Mouse (Mus musculus) forelimb bud, embryonic 11.5 days (tissue): ENCODE measurements around the gene Eif3k.

Experiments
- DNase-seq: peaks from one replicate; pipeline ENCODE4 v3.0.0-alpha.2; 2012; ENCODE audit warnings: low read depth, low spot score

The Eif3k gene

DNA sequence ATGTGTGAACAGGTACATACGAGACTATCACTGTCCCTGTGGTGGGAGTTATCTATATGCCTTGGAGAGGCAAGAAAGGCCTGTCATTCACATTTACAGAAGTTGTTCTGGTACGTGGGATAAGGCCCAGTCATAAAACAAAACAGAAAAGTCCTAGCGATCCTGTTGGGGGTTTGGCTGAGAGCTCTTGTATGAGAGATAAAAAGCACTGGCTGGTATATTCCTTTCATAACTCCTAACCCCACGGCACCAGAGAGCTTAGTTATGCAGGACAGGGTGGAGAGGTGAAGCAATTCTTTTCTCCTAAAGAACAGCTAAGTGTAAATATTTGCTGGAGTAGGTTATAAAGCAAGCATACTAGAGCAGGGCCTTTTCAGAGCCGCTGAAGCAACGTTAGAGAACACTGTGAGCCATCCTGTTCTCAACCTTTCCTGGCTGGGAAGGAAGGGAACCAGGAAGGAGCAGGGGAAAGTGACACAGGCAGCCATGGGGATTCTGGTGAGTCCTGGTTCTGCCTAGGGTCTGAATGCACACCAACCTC, 22.1 kb downstream of the Eif3k start:
- DNase-seq: no peak

DNA sequence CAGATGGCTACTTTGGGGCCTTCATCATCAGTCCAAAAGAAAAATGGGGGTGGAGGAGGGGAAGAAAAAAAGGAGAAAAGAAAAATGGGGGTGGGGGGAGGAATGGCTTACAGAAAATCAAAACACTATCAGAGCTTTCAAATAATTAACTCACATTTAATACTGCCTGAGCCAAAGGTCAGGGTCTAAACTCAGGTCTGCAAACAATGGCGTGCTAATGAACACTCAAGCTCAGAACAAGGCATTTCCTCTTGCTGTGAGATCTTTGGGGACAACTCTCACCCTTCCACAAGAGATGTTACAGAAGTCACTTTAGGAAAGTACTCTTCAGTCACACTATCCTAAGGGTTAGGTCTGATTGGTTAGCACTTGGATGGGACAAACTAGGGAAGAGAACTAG, 22.9 kb downstream of the Eif3k start:
- no peak for DNase-seq

DNA sequence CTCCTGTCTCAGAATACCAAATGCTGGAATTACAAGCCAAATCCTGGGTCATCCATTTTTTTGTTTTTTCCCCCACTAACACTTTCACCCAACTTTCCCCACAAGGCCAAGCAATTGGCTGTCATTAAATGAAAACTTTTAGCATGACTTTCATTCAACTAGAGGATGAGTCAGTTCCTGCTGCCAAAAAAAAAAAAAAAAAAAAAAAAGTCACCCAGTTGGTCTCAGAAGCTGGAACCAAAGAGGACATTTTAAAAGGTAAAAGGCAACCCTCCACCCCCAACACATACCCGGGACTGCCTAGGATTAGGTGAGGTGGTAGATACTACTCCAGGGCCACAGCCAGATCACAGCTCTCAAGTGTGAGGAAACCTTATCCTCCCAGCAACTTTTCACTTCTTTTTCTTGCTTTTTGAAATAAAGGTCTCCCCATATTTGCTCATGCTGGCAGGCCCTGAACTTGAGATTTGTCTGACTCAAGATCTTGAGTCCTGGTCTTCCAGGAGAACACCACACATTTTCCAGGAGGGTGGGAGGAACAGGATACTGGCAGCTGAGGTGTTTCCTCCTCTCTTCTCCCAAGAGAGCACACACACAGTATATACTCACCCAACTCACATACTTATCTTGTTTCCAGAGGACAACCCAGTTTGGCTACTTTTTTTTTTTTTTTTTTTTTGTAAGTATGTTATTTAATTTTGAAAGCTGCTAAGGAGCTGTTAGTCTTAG, 23.5 kb downstream of the Eif3k start:
- DNase-seq: no peak

DNA sequence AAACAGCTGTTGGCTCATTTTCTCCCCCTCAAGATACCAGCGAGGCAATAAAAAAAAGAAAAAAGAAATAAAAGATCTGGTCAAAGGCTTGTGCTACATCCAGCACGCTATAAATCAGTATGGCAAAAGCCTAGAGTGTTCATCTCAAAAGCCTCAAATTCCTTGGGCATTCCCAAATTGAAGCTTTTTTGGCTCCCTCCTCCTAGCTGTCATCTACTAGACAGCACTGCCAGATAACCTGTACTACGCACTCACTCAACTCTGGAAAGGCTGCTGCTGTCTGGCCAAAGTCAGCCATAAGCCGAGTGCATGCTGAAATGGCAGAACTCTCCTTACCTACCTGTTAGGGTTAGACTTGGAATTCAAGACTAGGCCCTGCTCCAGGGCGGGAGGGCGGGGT, 24.4 kb downstream of the Eif3k start:
- DNase-seq: no peak

DNA sequence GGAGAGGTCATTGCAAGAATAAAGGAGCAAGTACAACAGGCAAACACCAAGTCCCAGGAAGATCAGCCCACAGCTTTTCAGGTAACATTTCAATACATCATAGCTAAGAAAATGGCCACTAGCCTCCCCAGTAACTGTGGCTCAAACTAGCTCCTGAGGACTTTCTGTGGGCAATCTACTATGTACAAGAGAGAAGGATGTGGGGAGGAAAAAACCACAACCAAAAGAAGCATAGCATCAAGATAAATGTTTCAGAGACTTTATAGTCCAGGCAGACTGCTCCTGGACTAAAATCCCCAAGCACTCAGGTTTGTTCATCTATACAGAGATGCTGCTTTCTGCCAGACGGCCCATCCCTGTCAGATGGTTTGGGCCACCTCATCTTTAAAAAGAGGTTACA, 25.4 kb downstream of the Eif3k start:
- no peak for DNase-seq

DNA sequence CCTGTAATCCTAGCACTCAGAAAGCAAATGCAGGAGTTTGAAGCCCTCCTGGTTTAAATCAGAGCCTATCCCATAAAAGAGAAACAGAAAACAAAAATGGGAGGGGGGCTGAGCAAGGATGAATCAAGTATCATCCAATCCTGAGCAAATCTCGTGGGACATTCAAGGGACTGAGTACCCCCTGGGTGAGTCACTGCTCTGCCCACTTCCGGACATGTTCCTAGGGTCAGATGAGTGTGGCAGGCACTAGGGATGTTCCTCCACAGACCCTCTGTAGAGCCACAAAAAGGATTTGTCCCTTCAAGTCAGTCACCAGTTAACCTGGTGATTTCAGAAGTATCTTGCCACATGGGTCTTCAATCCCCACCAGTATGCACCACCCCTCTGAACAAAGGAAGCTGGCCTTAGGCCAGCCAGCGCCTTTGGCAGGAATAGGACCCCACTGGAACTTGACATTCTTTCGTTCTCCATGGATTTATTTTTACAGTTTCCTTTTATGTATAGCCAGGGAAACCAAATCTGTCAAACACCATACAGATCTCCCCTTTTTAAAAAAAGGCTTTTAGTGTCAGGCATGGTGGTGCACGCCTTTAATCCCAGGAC, 26.3 kb downstream of the Eif3k start:
- DNase-seq: no peak

DNA sequence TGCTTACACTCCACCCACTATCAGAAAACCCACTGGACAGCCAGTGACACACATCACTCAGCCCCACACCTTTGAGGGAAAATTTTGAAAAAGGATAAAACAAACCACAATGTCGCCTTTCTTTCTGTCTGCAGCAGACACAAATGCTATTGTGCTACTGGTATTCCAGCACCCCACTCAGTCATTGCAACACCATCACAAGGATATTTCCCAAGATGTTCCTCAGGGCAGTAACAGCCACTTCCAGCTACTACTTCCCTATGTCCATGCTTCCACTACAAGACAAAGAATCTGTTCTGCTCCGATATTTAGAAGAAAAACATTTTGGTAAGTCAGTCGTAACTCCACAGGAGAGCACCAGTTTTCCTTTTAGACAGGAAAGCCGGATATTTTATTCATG, 26.9 kb downstream of the Eif3k start:
- DNase-seq: no peak

DNA sequence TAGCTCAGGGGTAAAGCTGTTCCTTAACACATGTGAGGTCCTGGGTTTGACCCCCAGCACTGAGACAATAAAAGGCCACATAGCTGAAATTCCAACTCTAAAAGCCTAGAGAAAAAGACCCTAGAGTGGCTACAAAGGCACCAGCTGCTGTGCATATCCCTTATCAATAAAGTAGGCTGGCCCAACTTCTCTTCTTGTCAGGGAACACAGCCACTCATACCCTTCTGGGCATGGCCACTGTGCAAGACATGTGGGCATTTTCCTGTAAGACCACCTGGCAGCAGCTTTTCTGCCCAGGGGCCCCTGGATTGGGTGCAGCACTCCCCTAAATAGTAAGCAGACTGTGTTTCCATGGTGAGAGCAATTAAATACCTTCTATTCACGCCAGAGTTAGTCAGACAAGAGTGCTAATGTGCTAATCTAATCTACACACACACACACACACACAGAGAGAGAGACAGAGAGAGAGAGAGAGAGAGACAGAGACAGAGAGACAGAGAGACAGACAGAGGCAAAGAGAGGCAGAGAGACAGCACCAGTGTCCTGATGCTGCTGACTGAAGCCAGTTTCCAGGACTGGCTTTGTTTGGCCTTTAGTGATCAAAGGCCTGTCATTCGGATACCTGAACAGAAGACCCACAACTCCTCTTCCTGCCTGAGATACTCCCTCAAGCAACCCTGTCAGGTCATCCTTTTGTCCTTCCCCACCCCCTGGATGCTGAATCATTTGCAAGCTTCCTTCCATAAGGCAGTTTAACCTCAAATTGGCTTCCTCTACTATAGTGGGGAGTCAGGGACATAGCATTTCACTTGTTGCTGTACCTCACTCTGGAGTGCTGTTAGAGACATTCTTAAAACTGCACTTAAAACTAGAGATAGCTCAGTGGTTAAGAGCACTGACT, 27.9 kb downstream of the Eif3k start:
- peak; percentile 66 for DNase-seq

DNA sequence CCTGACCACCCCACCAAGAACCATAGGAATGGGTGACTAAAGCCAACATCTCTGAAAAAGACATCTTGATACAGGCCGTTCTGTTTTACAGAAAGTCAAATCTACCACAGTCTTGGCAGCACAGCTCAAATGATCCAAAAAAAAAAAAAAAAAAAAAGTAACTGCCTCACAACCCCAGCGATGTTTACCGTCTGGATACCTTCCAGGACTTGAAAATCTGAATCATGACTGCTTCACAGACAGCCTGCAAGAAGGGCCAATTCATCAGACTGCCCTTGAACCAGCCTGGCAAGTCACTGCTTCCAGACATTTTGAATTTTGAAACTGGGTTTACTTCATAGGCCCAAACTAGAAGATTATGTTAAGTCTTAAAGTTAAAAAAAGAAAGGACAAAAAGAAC, 28.9 kb downstream of the Eif3k start:
- DNase-seq: no peak

DNA sequence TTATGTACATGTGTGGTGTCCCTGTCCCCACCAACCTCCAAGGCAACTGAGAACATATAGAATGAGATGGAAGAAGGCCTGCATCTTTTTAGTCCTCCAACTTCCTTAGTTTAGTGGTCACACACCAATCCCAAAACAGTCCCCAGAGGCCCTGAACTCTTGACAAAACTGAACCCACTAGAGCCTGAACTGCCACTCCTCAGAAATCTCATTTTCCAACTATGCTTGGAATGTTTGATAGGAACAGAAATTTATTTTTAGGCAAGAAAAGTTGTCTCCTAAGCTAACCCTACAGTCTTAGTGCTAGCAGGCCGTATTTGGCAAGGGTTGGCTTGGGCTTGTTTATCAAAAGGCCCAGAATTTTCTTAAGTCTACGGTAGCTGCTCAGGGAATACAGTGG, 29.9 kb downstream of the Eif3k start:
- no peak for DNase-seq

DNA sequence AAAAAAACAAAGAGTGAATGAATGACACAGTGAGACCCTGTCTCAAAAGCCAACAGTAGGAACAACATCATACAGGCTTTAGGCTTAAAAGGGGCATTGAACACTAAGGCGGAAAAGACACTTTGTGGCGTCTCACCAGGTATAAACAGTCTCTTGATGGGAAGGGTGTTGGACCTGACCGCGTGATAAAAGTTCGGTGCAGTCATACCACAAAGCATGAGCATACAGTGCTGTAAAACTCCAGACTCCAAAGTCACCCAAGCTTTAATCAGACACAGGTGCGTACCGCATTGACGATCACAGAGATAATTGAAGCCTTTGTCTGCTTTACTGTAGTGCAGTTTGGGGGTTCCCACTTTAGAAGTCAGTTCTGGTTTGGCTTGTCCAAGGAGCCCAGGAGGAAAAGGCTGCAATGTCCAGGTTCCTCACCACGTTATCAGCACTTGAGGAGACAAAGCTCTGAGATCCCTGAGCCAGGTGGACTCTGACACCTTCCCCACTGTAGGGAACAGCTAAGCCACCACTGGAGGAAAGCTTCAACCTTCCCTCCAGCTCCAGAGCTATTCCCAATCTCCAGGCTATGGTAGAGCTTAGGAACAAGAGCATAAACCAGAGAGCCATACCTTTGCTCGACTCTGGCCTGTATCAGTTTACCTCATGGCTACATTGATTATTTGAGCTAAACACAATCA, 31.2 kb downstream of the Eif3k start:
- DNase-seq: no peak

DNA sequence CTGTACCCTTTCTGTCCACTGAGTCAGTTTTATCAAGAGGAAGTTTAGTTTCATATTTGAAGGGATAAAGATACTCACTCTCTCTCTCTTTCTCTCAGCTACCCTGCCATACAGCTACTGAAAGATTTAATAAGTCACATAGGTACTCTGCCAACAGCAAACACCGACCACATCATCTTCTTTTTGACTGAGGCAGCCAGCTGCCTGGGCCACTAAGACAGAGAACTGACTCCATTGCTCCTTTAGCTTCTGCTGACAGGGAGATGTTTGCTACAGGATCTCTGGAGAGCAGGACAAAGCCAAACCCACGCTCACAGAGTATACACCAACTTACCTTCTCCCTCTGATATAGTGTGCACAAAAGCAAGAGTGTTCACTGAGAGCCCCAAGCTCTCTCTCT, 32.4 kb downstream of the Eif3k start:
- DNase-seq: no peak

DNA sequence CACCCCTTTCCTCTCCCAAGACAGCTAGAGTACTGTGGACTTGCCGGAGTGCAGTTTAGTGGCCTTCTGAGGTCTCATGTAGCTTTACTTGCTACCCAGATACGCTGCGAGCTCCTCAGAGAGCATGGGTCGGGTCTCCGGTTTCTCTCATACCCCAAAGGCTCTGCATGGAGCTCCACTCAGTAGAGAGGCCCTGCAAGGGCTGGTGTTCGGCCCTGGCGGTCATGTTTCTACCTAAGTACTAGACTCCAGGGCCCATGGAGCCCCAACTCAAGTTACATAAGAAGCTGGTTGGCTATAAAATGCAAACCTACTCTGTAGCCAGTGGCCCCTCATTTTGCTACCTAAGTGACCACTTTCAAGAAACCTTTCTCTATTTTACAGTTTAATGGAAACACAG, 32.9 kb downstream of the Eif3k start:
- DNase-seq: no peak

DNA sequence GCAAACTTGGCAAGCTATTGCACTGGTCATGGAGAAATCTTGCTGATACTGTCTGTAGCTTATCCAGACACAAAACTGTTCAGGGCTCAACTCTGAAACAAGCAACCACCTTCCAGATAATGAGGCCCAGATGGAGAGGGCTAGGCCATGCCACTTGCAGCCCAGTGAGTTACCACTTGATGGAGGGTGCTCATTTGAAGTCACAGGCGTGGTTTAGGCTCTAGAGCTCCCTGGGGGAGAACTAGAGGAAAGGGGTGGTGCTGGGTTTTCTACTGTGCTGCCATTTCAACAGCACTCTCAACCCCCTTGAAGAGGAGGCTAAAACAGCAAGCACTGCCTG, 35.4 kb downstream of the Eif3k start:
- DNase-seq: peak; percentile 46

DNA sequence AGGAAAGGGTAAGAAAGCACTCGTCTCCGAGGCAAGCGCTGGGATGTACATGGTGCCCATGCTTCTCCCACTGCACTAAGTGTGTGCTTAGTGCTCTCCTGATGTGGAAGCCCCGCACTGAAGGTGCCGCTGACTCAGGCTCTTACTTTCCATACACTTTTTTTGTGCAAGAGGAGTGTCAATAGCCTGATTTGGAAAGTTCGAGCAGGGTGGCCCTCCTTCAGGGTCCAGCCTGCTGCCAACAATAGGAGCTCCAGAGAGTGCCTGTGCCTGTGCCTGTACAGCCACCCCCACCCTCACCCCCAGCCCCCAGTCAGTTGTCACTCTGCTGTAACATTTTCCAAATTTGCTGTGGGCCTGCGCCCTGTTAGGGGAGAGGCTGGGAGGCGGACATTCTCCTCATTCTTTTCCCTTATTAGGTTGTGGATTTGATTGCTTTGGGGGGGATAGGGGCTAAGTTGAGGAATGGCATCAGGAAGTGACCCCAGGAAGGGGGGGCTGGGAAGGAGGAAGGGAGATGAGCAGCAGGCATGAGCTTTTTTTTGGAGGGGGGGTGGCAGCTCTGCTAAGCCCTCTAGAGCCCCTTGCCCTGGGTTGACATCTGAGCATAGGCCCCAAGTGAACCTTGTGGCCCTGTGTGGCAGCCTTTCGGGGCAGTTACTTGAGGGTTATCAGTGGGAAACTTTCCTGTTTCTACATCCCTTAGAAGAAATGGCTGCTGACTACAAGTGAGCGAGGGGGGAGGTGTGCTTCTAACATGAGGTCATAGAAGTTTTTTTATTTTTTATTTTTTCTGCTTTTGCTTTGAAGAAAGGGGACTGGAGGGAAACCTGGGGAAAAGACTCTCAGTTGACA, 36.0 kb downstream of the Eif3k start:
- peak; percentile 55 for DNase-seq

DNA sequence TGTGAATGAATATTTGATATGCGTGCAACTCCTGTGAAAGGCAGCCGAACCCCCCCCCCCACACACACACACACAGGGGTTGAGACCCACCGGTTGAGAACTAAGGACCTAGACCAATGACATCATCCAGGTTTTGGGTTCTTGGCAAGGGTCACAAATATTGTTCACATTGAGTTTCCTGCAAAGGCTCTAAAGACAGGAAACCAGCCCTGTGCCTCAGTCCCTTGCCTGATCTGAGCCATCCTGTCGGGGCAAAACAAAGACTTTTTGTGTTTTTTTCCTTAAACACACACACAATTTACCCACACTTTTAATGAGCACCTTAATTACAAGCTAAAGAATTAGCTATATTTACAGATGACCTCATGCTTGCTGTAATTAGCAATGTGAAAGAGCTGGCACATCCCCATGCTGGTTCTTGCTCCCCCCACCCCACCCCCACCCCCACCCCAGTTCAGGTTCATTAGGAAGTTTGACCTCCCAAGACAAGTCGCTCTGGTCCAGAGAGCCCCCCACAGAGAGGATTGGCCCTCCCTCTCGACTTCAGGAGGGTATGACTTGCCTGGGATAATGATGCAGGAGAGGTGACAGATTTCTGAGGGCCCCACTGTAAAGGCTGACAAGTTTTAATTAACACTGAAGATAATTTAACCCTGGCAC, 36.8 kb downstream of the Eif3k start:
- DNase-seq: no peak

DNA sequence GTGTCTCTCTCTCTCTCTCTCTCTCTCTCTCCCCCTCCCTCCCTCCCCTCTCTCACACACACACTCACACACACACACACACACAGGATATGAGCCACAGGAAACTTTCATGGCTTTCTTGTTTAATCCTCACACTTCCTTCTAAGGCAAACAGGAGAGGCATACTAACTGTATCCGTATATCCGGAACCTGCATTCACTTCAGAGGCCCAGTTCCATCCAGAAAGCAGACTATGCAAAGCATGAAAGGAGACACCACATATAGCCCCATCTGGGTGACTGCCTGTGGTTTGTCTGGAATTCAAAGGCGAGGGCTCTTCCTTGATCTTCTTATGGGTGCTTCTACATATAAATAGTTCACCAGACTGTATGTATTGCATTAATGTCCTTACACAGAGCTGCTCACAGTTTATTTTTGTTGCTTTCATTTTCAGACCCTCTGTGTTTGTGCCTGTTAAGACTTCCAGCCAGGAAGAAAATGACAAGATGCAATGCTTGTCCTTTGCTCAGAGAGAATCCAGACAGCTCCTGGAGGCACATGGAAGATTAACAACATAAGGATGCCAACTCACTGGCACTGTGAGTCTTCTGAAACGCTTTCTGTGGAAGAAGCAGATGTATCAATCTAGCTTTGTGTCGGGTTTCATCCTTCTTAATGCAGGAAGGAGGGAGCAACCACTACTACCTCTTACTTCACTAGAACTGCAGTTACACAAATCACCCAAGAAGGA, 38.0 kb downstream of the Eif3k start:
- DNase-seq: no peak

DNA sequence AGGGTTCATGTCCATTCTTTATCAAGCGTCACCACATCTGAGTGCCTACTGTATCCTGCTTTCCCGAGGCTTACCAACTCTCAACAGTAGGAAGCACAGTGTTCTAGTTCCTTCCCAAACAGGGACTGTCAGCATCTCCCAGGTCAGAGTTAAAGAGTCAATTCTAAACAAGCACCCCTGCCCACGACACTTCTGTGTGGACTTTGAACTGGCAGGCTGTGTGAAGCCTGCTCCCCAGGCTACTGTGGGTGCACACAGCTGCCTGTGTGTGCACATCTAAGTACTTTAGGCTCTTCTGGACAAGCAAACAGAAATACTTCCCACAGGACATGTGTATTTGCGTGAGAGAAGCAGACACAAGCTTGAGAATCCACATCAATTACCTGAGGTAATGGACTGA, 40.1 kb downstream of the Eif3k start:
- DNase-seq: no peak

DNA sequence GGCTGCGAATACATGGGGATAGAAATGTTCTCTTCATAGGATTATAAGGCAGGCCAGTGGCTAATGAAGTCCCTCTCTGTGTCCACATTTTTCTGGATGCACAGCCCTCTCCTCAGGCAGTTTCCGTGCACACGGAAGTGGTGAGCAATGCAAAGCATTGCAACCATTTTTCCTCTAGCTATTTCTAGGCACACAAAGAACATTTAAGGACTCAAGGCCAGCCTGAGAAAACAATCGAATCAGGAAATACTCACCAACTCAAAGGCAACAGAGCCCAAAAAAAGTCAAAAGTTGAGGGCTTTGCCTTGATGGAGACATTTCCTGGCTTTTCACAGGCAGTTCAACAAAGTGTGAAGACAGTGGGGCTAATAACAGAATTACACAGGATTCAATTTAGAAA, 40.5 kb downstream of the Eif3k start:
- no peak for DNase-seq
